Mouse (Mus musculus): ENCODE results near the gene Tenm2. TPM values are rescaled to one million over a fixed set of nuclear protein-coding genes. Genes with fewer than 3 reads are reported as not detected.

Gene Tenm2
- polyA plus RNA-seq, 1 experiment from 2014 or later: 0.01 TPM

- whole genome bisulfite sequencing (ENCODE audit: insufficient replicate concordance): 33% methylated on average over 5 of the region's 5 CpGs
- Histone ChIP-seq H3K36me3 (ENCODE audit: control insufficient read depth, insufficient read depth) (no peaks in the 10 kb centered on the region), H3K4me3 (ENCODE audit: low read depth, low read length) (no peak overlapping the region), H3K27ac (ENCODE audit: low read length) (no peak overlapping the region), H3K27me3 (ENCODE audit: control insufficient read depth, insufficient read depth, low read depth, low read length) (no peaks in the 10 kb centered on the region), H3K9ac (ENCODE audit: low read depth, low read length) (no peak overlapping the region), H3K4me1 (ENCODE audit: control insufficient read depth, low read depth, low read length) (no peaks in the 10 kb centered on the region), H3K4me2 (ENCODE audit: low read depth, low read length) (no peak overlapping the region), H3K9me3 (replicated peaks; ENCODE audit: control insufficient read depth, low read length) (no peaks in the 10 kb centered on the region)
- no peak for ATAC-seq (ENCODE audit: low read depth)
Observed at GRCm38 (mm10) chr11:37046671-37047070, 189.1 kb downstream of the Tenm2 start.

GRCm38 (mm10) chr11:37041259-37041658, 194.5 kb downstream of the Tenm2 start:
- 68% methylated on average over 4 of the region's 4 CpGs for WGBS (ENCODE audit: insufficient replicate concordance)
- no peak overlapping the region for H3K9ac ChIP-seq (ENCODE audit: low read depth, low read length)
- H3K4me2 ChIP-seq (ENCODE audit: low read depth, low read length): no peak overlapping the region
- H3K4me3 ChIP-seq (ENCODE audit: low read depth, low read length): no peak overlapping the region
- ATAC-seq (ENCODE audit: low read depth): no peak
- no peaks in the 10 kb centered on the region for H3K27me3 ChIP-seq (ENCODE audit: control insufficient read depth, insufficient read depth, low read depth, low read length)
- H3K4me1 ChIP-seq (ENCODE audit: control insufficient read depth, low read depth, low read length): no peaks in the 10 kb centered on the region
- H3K27ac ChIP-seq (ENCODE audit: low read length): no peak overlapping the region
- no peaks in the 10 kb centered on the region for H3K36me3 ChIP-seq (ENCODE audit: control insufficient read depth, insufficient read depth)
- no peaks in the 10 kb centered on the region for H3K9me3 ChIP-seq (replicated peaks; ENCODE audit: control insufficient read depth, low read length)

- H3K9me3 ChIP-seq (replicated peaks; ENCODE audit: control insufficient read depth, low read length): no peaks in the 10 kb centered on the region
- no peaks in the 10 kb centered on the region for H3K36me3 ChIP-seq (ENCODE audit: control insufficient read depth, insufficient read depth)
- H3K9ac ChIP-seq (ENCODE audit: low read depth, low read length): no peak overlapping the region
- ATAC-seq (ENCODE audit: low read depth): no peak
- 42% methylated on average over 3 of the region's 3 CpGs for WGBS (ENCODE audit: insufficient replicate concordance)
- no peaks in the 10 kb centered on the region for H3K4me1 ChIP-seq (ENCODE audit: control insufficient read depth, low read depth, low read length)
- H3K27ac ChIP-seq (ENCODE audit: low read length): no peak overlapping the region
- no peak overlapping the region for H3K4me2 ChIP-seq (ENCODE audit: low read depth, low read length)
- no peak overlapping the region for H3K4me3 ChIP-seq (ENCODE audit: low read depth, low read length)
- H3K27me3 ChIP-seq (ENCODE audit: control insufficient read depth, insufficient read depth, low read depth, low read length): no peaks in the 10 kb centered on the region
Observed at GRCm38 (mm10) chr11:37039283-37039682, 196.5 kb downstream of the Tenm2 start.

- Histone ChIP-seq H3K9me3 (replicated peaks; ENCODE audit: control insufficient read depth, low read length) (no peaks in the 10 kb centered on the region), H3K36me3 (ENCODE audit: control insufficient read depth, insufficient read depth) (no peaks in the 10 kb centered on the region), H3K4me1 (ENCODE audit: control insufficient read depth, low read depth, low read length) (no peaks in the 10 kb centered on the region), H3K27me3 (ENCODE audit: control insufficient read depth, insufficient read depth, low read depth, low read length) (no peaks in the 10 kb centered on the region), H3K4me3 (ENCODE audit: low read depth, low read length) (no peak overlapping the region), H3K4me2 (ENCODE audit: low read depth, low read length) (no peak overlapping the region), H3K9ac (ENCODE audit: low read depth, low read length) (no peak overlapping the region), H3K27ac (ENCODE audit: low read length) (no peak overlapping the region)
- 40% methylated on average over 7 of the region's 7 CpGs for WGBS (ENCODE audit: insufficient replicate concordance)
- no peak for ATAC-seq (ENCODE audit: low read depth)
Observed at GRCm38 (mm10) chr11:37031305-37032055, 204.3 kb downstream of the Tenm2 start.

- Histone ChIP-seq H3K9me3 (replicated peaks; ENCODE audit: control insufficient read depth, low read length) (no peaks in the 10 kb centered on the region), H3K4me2 (ENCODE audit: low read depth, low read length) (no peak overlapping the region), H3K36me3 (ENCODE audit: control insufficient read depth, insufficient read depth) (no peaks in the 10 kb centered on the region), H3K4me1 (ENCODE audit: control insufficient read depth, low read depth, low read length) (no peaks in the 10 kb centered on the region), H3K27ac (ENCODE audit: low read length) (no peak overlapping the region), H3K27me3 (ENCODE audit: control insufficient read depth, insufficient read depth, low read depth, low read length) (no peaks in the 10 kb centered on the region), H3K9ac (ENCODE audit: low read depth, low read length) (no peak overlapping the region), H3K4me3 (ENCODE audit: low read depth, low read length) (no peak overlapping the region)
- WGBS (ENCODE audit: insufficient replicate concordance): 53% methylated on average over 1 of the region's 1 CpGs
- ATAC-seq (ENCODE audit: low read depth): no peak
Observed at GRCm38 (mm10) chr11:37011900-37012299, 223.9 kb downstream of the Tenm2 start.

- H3K9me3 ChIP-seq (replicated peaks; ENCODE audit: control insufficient read depth, low read length): no peaks in the 10 kb centered on the region
- H3K9ac ChIP-seq (ENCODE audit: low read depth, low read length): no peak overlapping the region
- H3K27ac ChIP-seq (ENCODE audit: low read length): no peak overlapping the region
- ATAC-seq (ENCODE audit: low read depth): no peak
- H3K4me3 ChIP-seq (ENCODE audit: low read depth, low read length): no peak overlapping the region
- WGBS (ENCODE audit: insufficient replicate concordance): 65% methylated on average over 1 of the region's 1 CpGs
- H3K4me1 ChIP-seq (ENCODE audit: control insufficient read depth, low read depth, low read length): no peaks in the 10 kb centered on the region
- H3K36me3 ChIP-seq (ENCODE audit: control insufficient read depth, insufficient read depth): no peaks in the 10 kb centered on the region
- H3K27me3 ChIP-seq (ENCODE audit: control insufficient read depth, insufficient read depth, low read depth, low read length): no peaks in the 10 kb centered on the region
- H3K4me2 ChIP-seq (ENCODE audit: low read depth, low read length): no peak overlapping the region
Observed at GRCm38 (mm10) chr11:37009243-37009642, 226.5 kb downstream of the Tenm2 start.

GRCm38 (mm10) chr11:36997668-36998067, 238.1 kb downstream of the Tenm2 start:
- Histone ChIP-seq H3K27me3 (ENCODE audit: control insufficient read depth, insufficient read depth, low read depth, low read length) (no peaks in the 10 kb centered on the region), H3K27ac (ENCODE audit: low read length) (no peak overlapping the region), H3K36me3 (ENCODE audit: control insufficient read depth, insufficient read depth) (no peaks in the 10 kb centered on the region), H3K4me3 (ENCODE audit: low read depth, low read length) (no peak overlapping the region), H3K4me2 (ENCODE audit: low read depth, low read length) (no peak overlapping the region), H3K9me3 (replicated peaks; ENCODE audit: control insufficient read depth, low read length) (no peaks in the 10 kb centered on the region), H3K9ac (ENCODE audit: low read depth, low read length) (no peak overlapping the region), H3K4me1 (ENCODE audit: control insufficient read depth, low read depth, low read length) (no peaks in the 10 kb centered on the region)
- ATAC-seq (ENCODE audit: low read depth): no peak
- 53% methylated on average over 3 of the region's 3 CpGs for WGBS (ENCODE audit: insufficient replicate concordance)

- no peak overlapping the region for H3K9ac ChIP-seq (ENCODE audit: low read depth, low read length)
- ATAC-seq (ENCODE audit: low read depth): no peak
- no peak overlapping the region for H3K4me2 ChIP-seq (ENCODE audit: low read depth, low read length)
- H3K27ac ChIP-seq (ENCODE audit: low read length): no peak overlapping the region
- no peaks in the 10 kb centered on the region for H3K9me3 ChIP-seq (replicated peaks; ENCODE audit: control insufficient read depth, low read length)
- H3K36me3 ChIP-seq (ENCODE audit: control insufficient read depth, insufficient read depth): no peaks in the 10 kb centered on the region
- 46% methylated on average over 3 of the region's 3 CpGs for WGBS (ENCODE audit: insufficient replicate concordance)
- H3K4me3 ChIP-seq (ENCODE audit: low read depth, low read length): no peak overlapping the region
- H3K27me3 ChIP-seq (ENCODE audit: control insufficient read depth, insufficient read depth, low read depth, low read length): no peaks in the 10 kb centered on the region
- no peaks in the 10 kb centered on the region for H3K4me1 ChIP-seq (ENCODE audit: control insufficient read depth, low read depth, low read length)
Observed at GRCm38 (mm10) chr11:36990895-36991294, 244.9 kb downstream of the Tenm2 start.

GRCm38 (mm10) chr11:36988776-36989565, 246.8 kb downstream of the Tenm2 start:
- no peaks in the 10 kb centered on the region for H3K27me3 ChIP-seq (ENCODE audit: control insufficient read depth, insufficient read depth, low read depth, low read length)

More at GRCm38 (mm10) chr11:36988776-36989565, 246.8 kb downstream of the Tenm2 start:
- Histone ChIP-seq H3K27ac (ENCODE audit: low read length) (no peak overlapping the region), H3K36me3 (ENCODE audit: control insufficient read depth, insufficient read depth) (no peaks in the 10 kb centered on the region), H3K9me3 (replicated peaks; ENCODE audit: control insufficient read depth, low read length) (no peaks in the 10 kb centered on the region), H3K9ac (ENCODE audit: low read depth, low read length) (no peak overlapping the region), H3K4me3 (ENCODE audit: low read depth, low read length) (no peak overlapping the region), H3K4me2 (ENCODE audit: low read depth, low read length) (no peak overlapping the region), H3K4me1 (ENCODE audit: control insufficient read depth, low read depth, low read length) (no peaks in the 10 kb centered on the region)
- ATAC-seq (ENCODE audit: low read depth): no peak
- 35% methylated on average over 5 of the region's 5 CpGs for WGBS (ENCODE audit: insufficient replicate concordance)

Measured in liver, embryonic 16.5 days (tissue).